Mouse (Mus musculus): Measurements from ENCODE around the gene Zfp579. TPM values are rescaled to one million over a fixed set of nuclear protein-coding genes. Genes with fewer than 3 reads are reported as not detected.
"Not testable (repeated sequence)": the region's sequence is repeated elsewhere in the genome, so short reads cannot be mapped to it uniquely, and the experiment has no call there.

The Zfp579 gene
- polyA plus RNA-seq, 2 experiments, result 30.3 to 97.6 TPM

- H3K9ac ChIP-seq (ENCODE audit: low read depth, low read length, severe bottlenecking), result peak within 1 kb of the TSS; percentile 93
- DNase-seq (ENCODE audit: low spot score) (peak; percentile 100), ATAC-seq (ENCODE audit: low FRiP score, low read depth) (peak; percentile 91)
- H3K4me3 ChIP-seq (replicated peaks; ENCODE audit: low read length), result peak within 1 kb of the TSS; percentile 90
- no peaks in the 10 kb centered on the region for H3K9me3 ChIP-seq (ENCODE audit: control insufficient read depth, low read length)
- no peaks in the 10 kb centered on the region for H3K27me3 ChIP-seq (ENCODE audit: control insufficient read depth, insufficient read depth, low read length)
- peaks cover 31% of the 10 kb centered on the region for H3K36me3 ChIP-seq (ENCODE audit: control insufficient read depth, insufficient read depth, low read length)
- H3K4me1 ChIP-seq (ENCODE audit: control insufficient read depth, insufficient read depth, low read length), result peaks cover 15% of the 10 kb centered on the region
- H3K27ac ChIP-seq (replicated peaks; ENCODE audit: low read depth, low read length), result peak within 1 kb of the TSS; percentile 95
- peak within 1 kb of the TSS; percentile 84 for H3K4me2 ChIP-seq (replicated peaks; ENCODE audit: low read depth, low read length, severe bottlenecking)
- peak; percentile 84; the same call in 1 of the 2 replicates for TF ChIP-seq POLR2A (IDR thresholded peaks at IDR 0.05; ENCODE audit: borderline replicate concordance, extremely low read depth, insufficient read depth, insufficient read length)
- WGBS, result under 1% methylated on average over 36 of the region's 49 CpGs
Observed at GRCm38 (mm10) chr7:5020000-5020681, 24.2 kb upstream of the Zfp579 start, which contains the start of the genes Zfp865 and Ccdc106. Gene Zfp865 (plus strand): TSS chr7:5020376. Gene Ccdc106 (plus strand): TSS chr7:5020553.

GRCm38 (mm10) chr7:5019576-5019975, 23.6 kb upstream of the Zfp579 start:
- Histone ChIP-seq H3K9ac (ENCODE audit: low read depth, low read length, severe bottlenecking) (peak overlapping the region; percentile 93; the same call in 1 of the 2 replicates), H3K4me1 (ENCODE audit: control insufficient read depth, insufficient read depth, low read length) (peaks cover 15% of the 10 kb centered on the region), H3K27ac (replicated peaks; ENCODE audit: low read depth, low read length) (peak overlapping the region; percentile 95), H3K4me2 (replicated peaks; ENCODE audit: low read depth, low read length, severe bottlenecking) (peak overlapping the region; percentile 50), H3K36me3 (ENCODE audit: control insufficient read depth, insufficient read depth, low read length) (peaks cover 26% of the 10 kb centered on the region), H3K4me3 (replicated peaks; ENCODE audit: low read length) (peak overlapping the region; percentile 90)
- not testable (repeated sequence) for ATAC-seq (ENCODE audit: low FRiP score, low read depth); H3K9me3 ChIP-seq (ENCODE audit: control insufficient read depth, low read length); H3K27me3 ChIP-seq (ENCODE audit: control insufficient read depth, insufficient read depth, low read length); DNase-seq (ENCODE audit: low spot score)
- 20% methylated on average over 8 of the region's 8 CpGs for WGBS

- ATAC-seq (ENCODE audit: low FRiP score, low read depth) (no peak), DNase-seq (ENCODE audit: low spot score) (no peak)
- Histone ChIP-seq H3K27ac (replicated peaks; ENCODE audit: low read depth, low read length) (no peak overlapping the region), H3K27me3 (ENCODE audit: control insufficient read depth, insufficient read depth, low read length) (no peaks in the 10 kb centered on the region), H3K4me3 (replicated peaks; ENCODE audit: low read length) (no peak overlapping the region), H3K36me3 (ENCODE audit: control insufficient read depth, insufficient read depth, low read length) (peaks cover 11% of the 10 kb centered on the region), H3K4me1 (ENCODE audit: control insufficient read depth, insufficient read depth, low read length) (peaks cover 17% of the 10 kb centered on the region), H3K9me3 (ENCODE audit: control insufficient read depth, low read length) (no peaks in the 10 kb centered on the region), H3K4me2 (replicated peaks; ENCODE audit: low read depth, low read length, severe bottlenecking) (no peak overlapping the region), H3K9ac (ENCODE audit: low read depth, low read length, severe bottlenecking) (no peak overlapping the region)
- no peak for TF ChIP-seq POLR2A (IDR thresholded peaks at IDR 0.05; ENCODE audit: borderline replicate concordance, extremely low read depth, insufficient read depth, insufficient read length)
- WGBS, result 97% methylated on average over 21 of the region's 21 CpGs
Observed at GRCm38 (mm10) chr7:5017931-5018330, 22.0 kb upstream of the Zfp579 start.

DNA sequence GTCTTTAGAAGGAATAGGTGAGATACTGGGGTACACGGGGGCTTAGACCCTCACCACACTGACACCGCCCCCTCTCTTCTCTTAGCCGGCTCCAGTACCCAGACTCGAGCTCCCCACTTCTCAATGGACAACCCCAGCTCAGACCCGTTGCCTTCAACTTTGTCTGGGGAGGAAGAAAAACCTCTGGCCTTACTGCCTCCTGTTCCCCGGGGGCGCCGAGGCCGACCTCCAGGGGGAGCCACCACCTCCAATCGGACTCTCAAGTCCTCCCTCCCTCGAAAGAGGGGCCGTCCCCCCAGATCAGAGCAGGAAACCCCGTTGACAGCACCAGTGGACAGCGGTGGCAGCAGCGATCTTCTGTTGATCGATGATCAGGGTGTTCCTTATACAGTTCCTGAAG, 21.4 kb upstream of the Zfp579 start:
- Histone ChIP-seq H3K27ac (replicated peaks; ENCODE audit: low read depth, low read length) (no peak overlapping the region), H3K4me3 (replicated peaks; ENCODE audit: low read length) (no peak overlapping the region), H3K9ac (ENCODE audit: low read depth, low read length, severe bottlenecking) (no peak overlapping the region), H3K4me2 (replicated peaks; ENCODE audit: low read depth, low read length, severe bottlenecking) (no peak overlapping the region), H3K27me3 (ENCODE audit: control insufficient read depth, insufficient read depth, low read length) (no peaks in the 10 kb centered on the region), H3K36me3 (ENCODE audit: control insufficient read depth, insufficient read depth, low read length) (peaks cover 11% of the 10 kb centered on the region), H3K4me1 (ENCODE audit: control insufficient read depth, insufficient read depth, low read length) (peaks cover 17% of the 10 kb centered on the region), H3K9me3 (ENCODE audit: control insufficient read depth, low read length) (no peaks in the 10 kb centered on the region)
- ATAC-seq (ENCODE audit: low FRiP score, low read depth) (no peak), DNase-seq (ENCODE audit: low spot score) (no peak)
- no peak for TF ChIP-seq POLR2A (IDR thresholded peaks at IDR 0.05; ENCODE audit: borderline replicate concordance, extremely low read depth, insufficient read depth, insufficient read length)
- WGBS, result 93% methylated on average over 16 of the region's 16 CpGs

GRCm38 (mm10) chr7:5016920-5017319, 21.0 kb upstream of the Zfp579 start:
- Histone ChIP-seq H3K36me3 (ENCODE audit: control insufficient read depth, insufficient read depth, low read length) (peaks cover 11% of the 10 kb centered on the region), H3K27ac (replicated peaks; ENCODE audit: low read depth, low read length) (no peak overlapping the region), H3K9me3 (ENCODE audit: control insufficient read depth, low read length) (no peaks in the 10 kb centered on the region), H3K4me2 (replicated peaks; ENCODE audit: low read depth, low read length, severe bottlenecking) (no peak overlapping the region), H3K9ac (ENCODE audit: low read depth, low read length, severe bottlenecking) (no peak overlapping the region), H3K4me1 (ENCODE audit: control insufficient read depth, insufficient read depth, low read length) (peaks cover 17% of the 10 kb centered on the region), H3K4me3 (replicated peaks; ENCODE audit: low read length) (no peak overlapping the region), H3K27me3 (ENCODE audit: control insufficient read depth, insufficient read depth, low read length) (no peaks in the 10 kb centered on the region)
- 99% methylated on average over 2 of the region's 2 CpGs for WGBS
- ATAC-seq (ENCODE audit: low FRiP score, low read depth) (no peak), DNase-seq (ENCODE audit: low spot score) (no peak)
- TF ChIP-seq POLR2A (IDR thresholded peaks at IDR 0.05; ENCODE audit: borderline replicate concordance, extremely low read depth, insufficient read depth, insufficient read length), result no peak
